Mouse (Mus musculus): Measurements from ENCODE around the gene Clic5. TPM values are rescaled to one million over a fixed set of nuclear protein-coding genes. Genes with fewer than 3 reads are reported as not detected.
"Not testable (repeated sequence)": the region's sequence is repeated elsewhere in the genome, so short reads cannot be mapped to it uniquely, and the experiment has no call there.

Gene Clic5
- 4.2 and 4.9 TPM in 2 replicates for polyA plus RNA-seq (2012; rRNA removed)

GRCm38 (mm10) chr17:44188042-44188768, at the start of gene Clic5:
Gene Clic5 (plus strand): TSS chr17:44188584.
- DNase-seq (ENCODE audit: low read depth): no peak

GRCm38 (mm10) chr17:44145806-44146205, 42.6 kb upstream of the Clic5 start:
- no peak for DNase-seq (ENCODE audit: low read depth)

DNA sequence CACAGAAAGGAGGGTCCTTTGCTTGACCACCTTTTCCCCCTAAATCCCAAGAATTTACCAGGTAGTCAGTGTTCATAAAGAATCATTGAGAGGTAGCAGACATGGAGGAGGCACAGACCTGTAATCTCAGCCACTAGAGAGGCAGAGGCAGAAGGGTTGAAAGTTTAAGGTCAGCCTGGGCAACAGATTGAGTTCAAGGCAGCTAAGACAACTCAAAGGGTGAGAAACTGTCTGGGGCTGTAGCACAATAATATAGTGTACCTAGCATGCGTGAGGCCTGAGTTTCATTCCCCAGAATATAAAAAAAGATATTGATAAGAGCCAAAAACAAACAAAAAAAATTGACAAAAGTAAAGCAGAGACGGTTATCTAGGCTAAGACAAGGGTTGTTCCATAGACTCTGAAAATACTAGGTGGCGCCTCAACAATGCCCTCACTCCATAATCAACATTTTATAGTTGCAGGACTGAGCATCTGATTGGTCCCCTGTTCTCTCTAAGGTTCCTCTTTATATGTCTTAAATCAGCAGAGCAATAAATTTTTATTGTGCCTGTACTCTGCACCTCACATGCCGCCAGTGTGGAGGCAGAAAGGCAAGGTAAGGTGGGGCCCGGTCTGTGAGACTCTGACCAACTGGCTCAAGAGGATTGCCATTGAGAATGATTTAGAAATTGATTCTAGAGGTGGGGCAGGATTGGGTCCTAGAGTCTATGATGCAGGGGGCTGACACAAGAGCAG, 40.1 kb upstream of the Clic5 start:
- DNase-seq (ENCODE audit: low read depth): no peak

DNA sequence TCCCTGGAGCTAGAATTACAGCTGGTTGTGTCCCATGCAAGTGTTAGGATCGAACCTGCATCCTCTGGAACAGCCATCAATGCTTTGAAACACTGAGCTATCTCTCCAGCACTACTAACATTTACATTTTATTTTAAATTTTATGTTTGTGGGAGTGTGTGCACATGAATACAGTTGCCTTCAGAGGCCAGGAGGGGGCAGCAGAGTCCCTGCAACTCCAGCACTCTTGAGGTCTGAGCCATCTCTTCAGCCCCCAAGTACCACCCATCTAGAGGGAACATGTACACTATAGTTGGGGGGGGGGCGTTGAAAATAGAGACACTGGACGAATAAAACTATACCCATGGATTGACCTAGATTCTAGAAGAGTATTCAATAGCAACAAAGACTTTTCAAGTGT, 37.3 kb upstream of the Clic5 start:
- no peak for DNase-seq (ENCODE audit: low read depth)

DNA sequence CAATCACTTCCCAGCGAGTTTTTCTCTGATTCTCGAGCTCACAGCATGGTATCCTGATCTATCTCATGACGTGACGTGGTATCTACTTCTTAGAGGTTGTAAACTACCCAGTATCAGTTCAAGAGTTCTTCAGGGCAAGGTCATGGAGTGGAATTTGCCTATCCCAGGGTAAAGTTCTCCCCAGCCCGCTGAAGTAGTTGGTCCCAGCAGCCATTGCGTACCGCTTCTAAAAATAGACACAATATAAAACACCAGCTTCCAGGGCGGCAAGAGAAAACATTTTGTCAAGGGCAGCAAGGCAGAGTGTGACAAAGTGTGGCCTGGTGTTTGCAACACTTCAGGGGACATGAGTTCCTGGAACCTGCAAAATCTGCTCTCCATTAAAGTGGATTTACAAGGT, 36.5 kb upstream of the Clic5 start:
- no peak for DNase-seq (ENCODE audit: low read depth)

- DNase-seq (ENCODE audit: low read depth): no peak
These were observed 34.5 kb upstream of the Clic5 start for GRCm38 (mm10) chr17:44153871-44154270.

GRCm38 (mm10) chr17:44155204-44155603, 33.2 kb upstream of the Clic5 start:
- no peak for DNase-seq (ENCODE audit: low read depth)

DNA sequence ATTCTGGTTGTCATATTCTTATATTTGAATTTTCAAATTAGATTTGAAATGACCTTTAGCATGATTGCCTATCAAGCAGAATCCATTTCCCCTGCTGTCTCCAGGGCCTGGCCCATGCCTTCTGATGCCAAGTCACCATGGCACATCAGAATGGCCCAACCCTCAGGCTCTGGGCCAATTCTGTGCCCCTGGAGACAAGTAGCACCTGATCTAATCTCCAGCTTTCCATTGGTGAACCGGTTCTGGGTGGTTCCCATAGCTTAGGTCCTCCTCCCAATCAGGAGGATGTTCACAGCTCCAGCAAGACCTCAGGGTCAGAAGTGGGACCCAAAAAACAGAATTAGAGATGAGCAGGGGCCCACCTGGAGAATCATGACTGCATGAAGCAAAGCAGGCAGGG, 30.2 kb upstream of the Clic5 start:
- no peak for DNase-seq (ENCODE audit: low read depth)

- DNase-seq (ENCODE audit: low read depth): no peak
These were observed 27.9 kb upstream of the Clic5 start for GRCm38 (mm10) chr17:44160449-44160848.

GRCm38 (mm10) chr17:44162514-44162913, 25.9 kb upstream of the Clic5 start:
- DNase-seq (ENCODE audit: low read depth): no peak

DNA sequence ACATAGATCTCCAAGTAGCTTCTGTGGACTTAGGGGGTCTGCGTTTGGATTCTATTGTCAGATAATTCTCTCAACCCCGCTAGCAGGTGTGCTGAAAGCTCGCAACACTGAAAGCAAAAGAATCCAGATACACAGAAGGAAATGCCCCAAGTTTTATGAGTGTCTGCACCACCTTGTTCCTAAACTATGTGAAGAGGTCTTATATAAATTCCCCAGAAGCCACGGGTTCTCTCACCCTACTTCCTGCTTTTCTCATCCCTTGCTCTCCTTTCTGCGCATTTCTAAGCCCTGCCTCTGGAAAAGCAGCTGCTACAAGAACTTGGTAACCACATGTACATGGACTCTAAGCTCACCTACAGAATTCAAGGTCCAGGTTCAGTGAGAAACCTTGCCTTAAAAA, 25.4 kb upstream of the Clic5 start:
- no peak for DNase-seq (ENCODE audit: low read depth)

GRCm38 (mm10) chr17:44165730-44166347, 22.5 kb upstream of the Clic5 start:
- DNase-seq (ENCODE audit: low read depth): no peak

- DNase-seq (ENCODE audit: low read depth): no peak
These were observed 18.7 kb upstream of the Clic5 start for GRCm38 (mm10) chr17:44169676-44170075.

- no peak for DNase-seq (ENCODE audit: low read depth)
These were observed 18.1 kb upstream of the Clic5 start for GRCm38 (mm10) chr17:44170316-44170715.

GRCm38 (mm10) chr17:44171930-44172329, 16.5 kb upstream of the Clic5 start:
- no peak for DNase-seq (ENCODE audit: low read depth)

DNA sequence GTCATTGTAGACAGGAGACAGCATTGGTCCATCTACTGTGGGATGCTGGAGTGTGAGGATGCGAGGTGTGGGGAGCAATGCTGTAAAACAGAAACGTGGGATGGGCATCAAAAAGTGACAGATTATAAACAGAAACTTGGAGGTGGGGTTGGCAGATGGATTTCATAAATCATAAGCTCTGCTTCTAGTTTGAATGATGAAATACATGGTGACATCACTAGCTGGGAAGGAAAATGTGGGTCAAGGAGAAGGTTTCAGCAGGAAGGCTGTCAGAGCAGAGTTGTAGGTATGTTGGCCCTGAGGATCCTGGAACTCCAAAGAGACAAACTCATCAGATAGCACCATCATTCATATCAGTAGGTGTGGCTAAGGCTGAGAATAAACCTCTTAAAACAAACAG, 15.0 kb upstream of the Clic5 start:
- DNase-seq (ENCODE audit: low read depth): no peak

DNA sequence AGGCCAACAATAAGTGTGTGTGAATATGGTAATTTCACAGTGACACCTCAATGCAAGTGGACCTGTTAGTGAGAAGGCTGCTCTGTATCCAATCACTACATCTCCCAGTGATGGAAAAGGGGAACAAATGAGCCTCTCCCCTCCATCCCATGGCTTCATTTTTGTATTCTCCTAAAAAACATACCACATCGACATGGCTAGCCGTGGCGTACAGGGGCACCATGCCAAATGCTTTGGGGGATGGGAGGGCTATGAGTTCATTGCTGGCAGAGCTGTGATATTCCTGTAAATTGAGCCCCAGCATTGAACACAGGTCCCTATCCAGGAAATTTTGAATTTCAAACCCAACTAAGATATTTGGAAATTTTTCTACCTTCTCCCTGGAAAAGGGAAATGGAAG, 11.1 kb upstream of the Clic5 start:
- DNase-seq (ENCODE audit: low read depth): no peak

DNA sequence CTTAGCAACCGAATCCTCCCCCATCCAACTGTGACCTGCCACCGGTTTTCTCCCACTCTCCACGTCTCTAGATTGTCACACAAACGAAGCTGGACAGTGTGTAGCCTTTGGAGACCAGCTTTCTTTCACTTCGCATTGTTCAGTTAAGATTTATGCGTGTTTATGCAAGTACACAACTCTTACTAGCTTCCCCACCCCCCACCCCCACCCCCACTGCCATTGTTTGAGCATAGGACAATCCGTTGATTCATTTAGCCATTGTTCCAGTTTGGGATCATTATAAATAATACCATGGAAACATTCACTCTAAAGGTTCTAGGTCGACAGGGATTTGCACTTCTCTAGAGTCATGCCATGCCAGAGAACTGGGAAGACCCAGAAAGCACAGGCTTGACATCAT, 7.0 kb upstream of the Clic5 start:
- no peak for DNase-seq (ENCODE audit: low read depth)

- no peak for DNase-seq (ENCODE audit: low read depth)
These were observed 1.5 kb upstream of the Clic5 start for GRCm38 (mm10) chr17:44186871-44187270.

GRCm38 (mm10) chr17:44187537-44187936, 847 bp upstream of the Clic5 start:
- DNase-seq (ENCODE audit: low read depth): not testable (repeated sequence)

DNA sequence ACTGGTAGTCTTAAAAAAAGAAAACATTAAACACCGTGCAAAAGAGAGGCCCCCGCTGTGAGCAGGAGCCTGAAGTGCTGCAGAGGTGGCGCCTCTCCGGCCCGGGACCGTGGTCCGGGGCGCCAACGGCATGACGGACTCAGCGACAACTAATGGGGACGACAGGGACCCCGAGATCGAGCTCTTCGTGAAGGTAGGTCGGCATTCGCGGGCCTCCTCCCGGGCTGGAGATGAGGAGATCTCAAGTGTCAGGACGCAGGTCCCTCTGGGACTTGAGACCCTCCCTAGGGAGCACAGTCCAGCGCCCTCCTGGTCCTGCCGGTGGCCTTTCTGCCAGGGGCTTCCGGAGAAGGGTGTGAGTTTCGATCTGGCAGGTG, 373 bp downstream of the Clic5 start:
- DNase-seq (ENCODE audit: low read depth): no peak

GRCm38 (mm10) chr17:44189696-44190095, 1.3 kb downstream of the Clic5 start:
- no peak for DNase-seq (ENCODE audit: low read depth)

- DNase-seq (ENCODE audit: low read depth): no peak
These were observed 1.9 kb downstream of the Clic5 start for GRCm38 (mm10) chr17:44190246-44190645.
